Mouse (Mus musculus) right cerebral cortex, adult 18-20 months (tissue): ENCODE results near the gene Grk5.

Experiments used
- DNase-seq: peaks from one replicate; pipeline ENCODE4 v3.0.0; 2022; ENCODE audit warnings: mixed read lengths

The Grk5 gene

DNA sequence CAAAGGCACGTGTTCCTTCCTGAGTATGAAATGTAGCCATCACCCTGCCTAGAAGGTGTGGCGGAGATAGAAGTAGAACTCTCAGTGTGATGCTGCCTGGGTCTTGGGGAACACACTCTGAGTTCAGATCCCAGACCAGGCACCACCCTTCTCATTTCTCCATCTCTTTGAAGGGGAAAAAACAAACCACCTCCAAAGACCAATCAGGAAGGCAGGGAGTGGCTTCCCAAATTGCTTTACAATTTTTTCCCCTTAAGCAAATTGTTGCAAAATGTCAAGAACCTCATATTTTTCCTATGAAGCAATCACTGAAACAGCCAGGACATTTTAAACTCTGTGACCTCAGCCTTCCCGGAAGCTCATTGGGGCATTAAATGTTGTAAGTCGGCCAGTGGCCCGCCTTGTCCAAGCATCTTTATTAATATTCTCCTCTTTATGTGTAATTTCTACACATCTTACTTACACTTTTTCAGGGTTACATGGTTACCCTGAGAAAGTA lies 190.8 kb downstream of the Grk5 start:
- DNase-seq: no peak

- no peak for DNase-seq
These were observed 193.5 kb downstream of the Grk5 start for GRCm38 (mm10) chr19:61083006-61083405.

DNA sequence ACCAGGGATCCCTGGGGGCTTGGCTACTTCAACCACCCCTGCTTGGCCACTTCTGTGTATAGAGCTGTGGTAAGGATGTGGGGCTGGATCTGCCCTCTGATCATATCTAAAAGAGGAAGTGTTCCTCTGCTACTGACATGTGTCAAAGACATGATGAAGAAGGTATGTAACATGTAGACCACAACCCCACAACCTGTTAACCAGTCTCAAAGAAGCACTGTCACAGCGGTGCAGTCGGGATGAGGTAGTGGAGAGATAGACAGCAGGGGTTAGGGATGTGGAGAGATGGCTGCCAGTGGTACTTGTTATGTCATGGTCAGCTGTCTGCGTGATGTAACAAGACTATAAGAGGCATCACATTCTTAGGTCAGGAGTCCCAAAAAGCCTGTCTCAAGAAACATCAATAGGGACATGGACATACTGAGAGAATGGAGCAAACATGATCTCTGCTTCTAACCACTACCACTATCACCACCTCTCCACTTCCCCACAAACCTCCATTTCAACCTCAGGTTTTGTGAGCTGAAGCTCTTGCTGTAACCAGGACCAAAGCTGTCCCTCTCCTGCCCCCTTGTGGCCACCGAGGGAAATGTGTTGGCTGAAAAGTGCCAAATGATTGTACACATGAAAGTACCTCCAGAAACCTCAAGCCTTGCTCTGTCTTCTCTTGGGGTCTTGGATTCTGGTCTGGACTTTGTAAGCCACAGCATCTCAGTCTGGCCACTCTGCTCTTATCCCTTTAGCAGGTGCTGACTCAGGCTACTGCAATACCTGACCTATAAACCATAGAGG lies 194.8 kb downstream of the Grk5 start:
- DNase-seq: peak; percentile 85

GRCm38 (mm10) chr19:61085217-61085616 lies 195.7 kb downstream of the Grk5 start:
- DNase-seq: no peak

GRCm38 (mm10) chr19:61087781-61088180 lies 198.2 kb downstream of the Grk5 start:
- DNase-seq: no peak

DNA sequence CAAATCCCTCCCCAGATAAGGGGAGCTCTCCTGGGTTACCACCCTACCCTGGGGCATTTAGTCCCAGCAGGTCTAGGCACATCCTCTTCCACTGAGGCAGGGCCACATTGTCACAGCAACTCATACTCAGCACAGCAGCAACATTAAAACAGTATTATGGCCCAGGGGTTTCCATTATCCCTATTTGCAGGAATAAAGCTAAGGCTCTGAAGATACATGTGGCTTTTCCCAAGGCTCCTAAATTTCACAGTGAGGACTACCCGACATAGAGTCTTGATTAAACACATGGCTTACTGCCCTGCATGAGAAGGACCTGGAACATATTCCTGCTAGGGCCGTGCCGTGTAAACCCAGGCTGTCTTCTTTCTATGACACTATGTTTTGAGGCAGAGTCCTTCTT lies 199.5 kb downstream of the Grk5 start:
- DNase-seq: no peak

- DNase-seq: no peak
These were observed 201.0 kb downstream of the Grk5 start for GRCm38 (mm10) chr19:61090541-61090940.

GRCm38 (mm10) chr19:61096776-61097175 lies 207.2 kb downstream of the Grk5 start:
- DNase-seq: no peak

DNA sequence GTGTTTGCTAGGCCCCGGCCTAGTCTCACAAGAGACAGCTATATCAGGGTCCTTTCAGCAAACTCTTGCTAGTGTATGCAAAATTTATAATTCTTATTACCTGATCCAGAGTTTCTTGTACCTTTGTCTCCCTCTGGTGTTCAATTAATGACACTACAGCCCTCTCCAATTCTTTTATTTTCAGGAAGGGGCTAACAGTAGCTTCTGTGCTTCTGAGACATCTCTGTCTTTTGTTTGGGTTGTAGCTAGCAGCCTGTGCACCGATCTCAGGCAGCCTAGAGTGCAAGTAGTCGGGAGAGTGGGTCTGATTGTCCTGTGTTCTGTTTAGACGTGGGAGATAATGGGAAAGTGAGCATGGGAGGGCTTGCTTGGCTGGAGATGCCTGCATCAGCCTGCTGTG lies 208.2 kb downstream of the Grk5 start:
- no peak for DNase-seq

- DNase-seq: no peak
These were observed 220.6 kb downstream of the Grk5 start for GRCm38 (mm10) chr19:61110184-61110583.

- DNase-seq: no peak
These were observed 241.5 kb downstream of the Grk5 start for GRCm38 (mm10) chr19:61131096-61131495.

DNA sequence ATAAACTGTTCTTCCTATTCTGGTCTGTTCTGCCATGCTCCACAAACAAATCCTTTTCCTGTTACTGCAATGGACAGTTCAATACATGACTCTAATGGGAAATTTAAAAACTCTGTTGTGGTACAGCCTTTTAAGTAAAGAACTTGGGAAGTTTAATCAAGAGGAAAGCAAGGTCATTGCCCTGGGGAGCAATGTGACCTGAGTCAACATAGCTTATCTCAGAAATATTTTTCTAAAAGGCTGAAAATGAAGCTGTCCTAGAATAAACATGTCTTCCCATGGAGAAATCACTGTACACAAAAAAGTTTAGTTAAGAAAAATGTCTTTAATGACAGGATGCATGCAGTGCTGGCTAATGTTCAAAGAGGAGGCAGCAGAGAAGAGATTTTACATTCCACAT lies 249.1 kb downstream of the Grk5 start:
- DNase-seq: no peak

DNA sequence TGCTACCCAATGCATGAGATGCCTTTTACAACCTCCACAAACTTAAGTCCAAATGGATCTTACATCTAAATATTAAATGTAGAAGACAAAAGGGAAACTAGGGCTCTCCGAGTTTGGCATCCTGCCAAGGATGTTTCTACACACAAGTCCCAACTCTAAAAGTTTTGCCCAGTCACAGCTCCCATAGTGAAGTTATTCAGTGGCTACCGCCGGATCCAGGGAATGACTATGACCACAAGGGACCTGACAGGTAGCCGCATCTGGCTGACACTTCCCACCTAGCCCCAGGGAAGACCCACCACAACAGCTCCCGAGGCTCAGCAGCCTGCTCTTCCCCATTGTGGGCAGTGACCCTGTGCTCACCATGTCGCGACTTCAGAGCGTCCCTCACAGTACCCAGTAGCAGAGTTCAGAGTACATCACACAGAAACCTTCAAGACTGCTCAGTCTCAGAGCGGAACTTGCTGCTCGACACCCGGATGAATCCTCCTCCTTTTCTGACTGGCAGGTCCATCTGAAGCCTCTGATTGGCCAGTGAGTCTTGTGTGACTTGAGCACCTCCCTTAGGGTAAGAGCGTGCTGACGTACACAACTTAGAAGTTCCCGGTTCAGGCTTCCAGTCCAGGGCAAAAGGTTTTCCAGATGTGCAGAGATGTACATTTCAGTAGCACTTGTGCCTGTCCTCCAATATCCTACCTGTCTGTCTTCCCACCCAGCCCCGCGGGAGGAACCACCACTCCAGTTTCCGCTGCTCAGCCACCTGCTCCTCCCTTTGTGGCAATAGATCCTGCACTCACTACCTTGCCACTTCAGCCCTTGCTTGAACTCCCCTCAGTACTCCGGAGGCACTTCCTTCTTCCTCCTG lies 251.0 kb downstream of the Grk5 start, which contains the start of gene Zfp950:
Gene Zfp950 (minus strand): TSS at position 499 of the 865 bp plus-strand sequence.
- peak; percentile 92 for DNase-seq

GRCm38 (mm10) chr19:61141299-61141698 lies 251.8 kb downstream of the Grk5 start:
- DNase-seq: no peak
